Mouse (Mus musculus) testis, adult 2 months (tissue): Measurements from ENCODE around the gene Ptx3. TPM values are rescaled to one million over a fixed set of nuclear protein-coding genes. Genes with fewer than 3 reads are reported as not detected.

Experiments used
- H3K27ac ChIP-seq: fragments of 200-500 bp; 2 replicates; pipeline ENCODE4 v1.5.1; 2012; ENCODE audit warnings: low read depth, low read length; ENCODE audit not compliant: control insufficient read depth, insufficient read depth
- H3K27me3 ChIP-seq: fragments of 200-500 bp; 2 replicates; pipeline ENCODE4 v1.6.1; 2012; ENCODE audit warnings: mild to moderate bottlenecking, low read length, moderate library complexity; ENCODE audit not compliant: control insufficient read depth, insufficient read depth
- H3K36me3 ChIP-seq: fragments of 200-500 bp; 2 replicates; pipeline ENCODE4 v1.6.1; 2012; ENCODE audit warnings: mild to moderate bottlenecking, low read length; ENCODE audit not compliant: control insufficient read depth, insufficient read depth
- H3K4me1 ChIP-seq: fragments of 200-500 bp; 2 replicates; pipeline ENCODE4 v1.6.1; 2012; ENCODE audit warnings: low read length; ENCODE audit not compliant: control insufficient read depth, insufficient read depth
- H3K4me3 ChIP-seq: fragments of 200-500 bp; 2 replicates; pipeline ENCODE4 v1.5.1; 2012; ENCODE audit warnings: low read depth, mild to moderate bottlenecking, low read length, moderate library complexity, mixed read lengths; ENCODE audit not compliant: control insufficient read depth
- CTCF ChIP-seq: fragments of 200-500 bp; IDR thresholded peaks from 2 replicates; pipeline ENCODE4 v1.5.1; 2012; ENCODE audit warnings: low read depth, mild to moderate bottlenecking, inconsistent platforms, low read length, moderate library complexity; ENCODE audit not compliant: control insufficient read depth, insufficient read depth, insufficient replicate concordance
- POLR2A ChIP-seq: fragments of 200-500 bp; IDR thresholded peaks from 2 replicates; pipeline ENCODE4 v1.6.1; 2012; ENCODE audit warnings: low read depth, mild to moderate bottlenecking, inconsistent platforms, low read length, moderate library complexity; ENCODE audit not compliant: control insufficient read depth
- polyA plus RNA-seq: library from polyadenylated mRNA; depleted of rRNA; stranded (reverse); fragments of >200 nt; gene quantifications from 2 replicates; pipeline ENCODE4 v1.2.3, GENCODE M21; 2012; rRNA removed

Gene Ptx3
- 0.05 and 0.09 TPM in 2 replicates for polyA plus RNA-seq

DNA sequence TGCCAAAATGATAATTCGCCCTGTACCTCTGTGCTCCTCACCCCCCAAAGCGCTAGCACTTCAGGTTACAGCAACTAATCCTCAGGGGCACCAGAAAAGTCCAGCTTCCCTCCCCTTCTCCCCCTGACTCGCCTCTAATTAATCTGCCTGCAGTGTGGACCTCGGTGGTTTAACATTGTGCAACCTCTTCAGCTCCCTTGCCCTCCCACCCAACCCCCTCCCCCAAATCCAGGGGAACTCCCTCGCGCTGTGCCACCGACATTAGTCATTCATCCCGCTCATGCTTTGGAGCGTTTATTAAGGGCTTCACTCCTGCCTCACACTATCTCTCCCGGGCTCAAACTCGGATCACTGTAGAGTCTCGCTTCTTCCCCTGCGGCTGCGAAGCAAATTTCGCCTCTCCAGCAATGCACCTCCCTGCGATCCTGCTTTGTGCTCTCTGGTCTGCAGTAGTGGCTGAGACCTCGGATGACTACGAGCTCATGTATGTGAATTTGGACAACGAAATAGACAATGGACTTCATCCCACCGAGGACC is at the start of gene Ptx3:
TSS of gene Ptx3 (plus strand) at position 256 of the 537 bp plus-strand sequence.
- H3K4me3 ChIP-seq = peak within 1 kb of the TSS; percentile 59
- no peaks in the 10 kb centered on the region for H3K36me3 ChIP-seq
- 0 out of 2 replicates have a peak, but pooled peaks cover 3% of the 10 kb centered on the region for H3K27me3 ChIP-seq
- H3K27ac ChIP-seq = no peak within 1 kb of the TSS
- H3K4me1 ChIP-seq = peaks cover 6% of the 10 kb centered on the region; the same call in 1 of the 2 replicates
- TF ChIP-seq CTCF (no peak), POLR2A (no peak)

DNA sequence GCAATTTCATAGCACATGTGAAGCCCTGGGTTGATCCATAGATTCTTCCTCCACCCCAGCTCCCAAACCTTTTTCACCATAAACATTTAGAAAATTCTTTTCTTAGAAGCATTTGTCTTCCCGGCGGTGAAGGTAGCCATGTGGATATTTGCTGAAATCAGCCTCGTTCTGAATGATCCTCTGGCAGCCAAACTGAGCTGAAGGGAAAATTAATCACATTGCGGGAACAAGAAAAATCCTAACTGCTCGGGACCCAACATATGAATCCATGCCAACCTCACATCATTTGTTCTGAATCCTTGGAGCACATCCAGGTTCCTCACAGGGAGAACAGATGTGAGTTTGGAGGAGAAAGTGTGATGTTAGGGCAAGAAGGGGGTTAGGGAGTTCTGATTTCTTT is 46.8 kb upstream of the Ptx3 start:
- H3K27ac ChIP-seq = no peak overlapping the region
- no peak for TF ChIP-seq CTCF
- no peak for TF ChIP-seq POLR2A
- no peak overlapping the region for H3K4me3 ChIP-seq
- H3K4me1 ChIP-seq = no peaks in the 10 kb centered on the region
- H3K27me3 ChIP-seq = no peaks in the 10 kb centered on the region
- H3K36me3 ChIP-seq = no peaks in the 10 kb centered on the region

DNA sequence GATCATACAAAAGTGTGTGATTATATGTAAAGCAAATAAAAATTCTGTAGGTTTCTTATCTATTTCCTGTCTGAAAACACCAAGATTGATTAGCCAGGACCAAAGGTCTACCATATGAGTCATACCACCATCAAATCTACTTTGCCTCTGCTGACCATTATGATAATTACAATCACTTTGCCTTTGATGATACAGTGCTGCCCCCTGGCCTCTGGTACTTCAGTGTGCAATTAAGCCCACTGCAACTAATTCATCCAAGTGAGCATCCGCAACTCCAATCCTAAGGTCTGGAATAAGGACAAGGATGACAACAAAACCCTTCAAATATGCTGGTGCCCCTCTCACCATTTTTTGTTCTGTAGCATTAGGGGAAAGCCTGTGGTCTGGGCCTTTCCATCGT is 40.1 kb upstream of the Ptx3 start:
- TF ChIP-seq POLR2A (no peak), CTCF (no peak)
- H3K36me3 ChIP-seq = no peaks in the 10 kb centered on the region
- H3K4me3 ChIP-seq = no peak overlapping the region
- no peaks in the 10 kb centered on the region for H3K27me3 ChIP-seq
- no peak overlapping the region for H3K27ac ChIP-seq
- no peaks in the 10 kb centered on the region for H3K4me1 ChIP-seq

DNA sequence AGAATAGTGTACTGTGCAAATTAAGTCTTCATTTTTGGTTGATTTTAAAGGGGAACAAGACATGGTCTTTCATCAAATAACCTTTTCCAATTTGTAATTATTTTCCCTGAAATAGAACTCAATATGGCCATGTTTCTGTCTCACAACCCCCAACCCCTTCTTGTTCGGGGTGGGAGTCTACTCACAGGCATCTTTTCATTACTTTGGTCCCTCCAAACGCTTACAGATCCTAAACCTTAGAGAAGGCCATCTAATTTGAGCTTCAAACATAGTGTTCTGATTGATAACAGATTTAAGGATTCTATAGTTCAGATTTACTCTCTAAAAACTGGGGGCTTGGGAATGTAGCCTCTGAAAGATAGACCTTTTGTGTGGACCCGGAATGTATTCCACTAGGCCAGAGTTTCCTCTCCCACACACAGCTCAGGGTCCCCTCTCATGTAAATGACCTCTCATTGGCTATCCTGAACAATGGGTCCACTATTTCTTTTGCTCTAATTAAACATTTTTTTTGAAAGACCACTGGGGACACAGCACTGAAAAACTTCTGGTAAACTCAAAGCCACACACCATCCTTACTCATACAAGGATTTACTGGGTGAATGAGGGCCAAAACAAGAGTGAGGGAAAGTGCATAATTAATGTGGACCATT is 25.7 kb upstream of the Ptx3 start:
- Histone ChIP-seq H3K4me1 (no peaks in the 10 kb centered on the region), H3K4me3 (no peak overlapping the region), H3K27ac (no peak overlapping the region), H3K27me3 (no peaks in the 10 kb centered on the region), H3K36me3 (no peaks in the 10 kb centered on the region)
- TF ChIP-seq CTCF = no peak
- TF ChIP-seq POLR2A = no peak

DNA sequence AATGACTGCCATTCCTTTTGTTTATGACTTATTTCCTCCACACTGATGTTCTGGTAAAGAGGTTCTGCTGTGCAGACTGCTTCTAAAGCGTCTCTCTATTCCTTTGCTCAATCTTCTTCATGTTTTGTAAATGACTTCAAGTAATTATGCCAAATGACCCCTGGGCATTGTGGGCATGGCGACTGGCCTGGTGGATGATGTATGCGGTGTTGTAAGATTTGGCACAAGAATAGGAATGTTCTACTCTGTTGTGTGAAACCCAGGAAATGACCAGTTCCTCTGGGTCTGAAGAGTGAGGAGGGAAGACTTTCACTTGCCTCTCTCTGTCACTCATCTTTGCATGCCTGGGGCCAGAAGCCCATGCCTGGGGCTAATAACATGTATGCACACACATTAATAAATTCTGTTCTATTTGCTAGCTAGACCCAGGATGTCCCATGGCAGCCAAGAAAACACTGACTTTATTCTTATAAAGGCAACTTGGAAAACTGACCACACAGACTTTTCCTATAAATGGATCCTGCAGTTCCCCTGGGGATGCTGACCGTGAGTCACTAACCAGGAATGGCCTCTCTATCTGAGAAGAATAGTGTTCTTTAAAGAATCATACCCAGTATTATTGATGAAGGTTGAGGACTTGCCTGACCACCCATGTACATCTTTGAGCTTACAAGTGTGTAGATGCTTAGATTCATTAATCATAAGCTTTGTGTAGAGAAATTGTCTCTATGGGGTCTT is 10.7 kb upstream of the Ptx3 start:
- Histone ChIP-seq H3K4me1 (no peaks in the 10 kb centered on the region), H3K27me3 (no peaks in the 10 kb centered on the region), H3K36me3 (no peaks in the 10 kb centered on the region), H3K27ac (no peak overlapping the region), H3K4me3 (no peak overlapping the region)
- TF ChIP-seq POLR2A = no peak
- no peak for TF ChIP-seq CTCF

DNA sequence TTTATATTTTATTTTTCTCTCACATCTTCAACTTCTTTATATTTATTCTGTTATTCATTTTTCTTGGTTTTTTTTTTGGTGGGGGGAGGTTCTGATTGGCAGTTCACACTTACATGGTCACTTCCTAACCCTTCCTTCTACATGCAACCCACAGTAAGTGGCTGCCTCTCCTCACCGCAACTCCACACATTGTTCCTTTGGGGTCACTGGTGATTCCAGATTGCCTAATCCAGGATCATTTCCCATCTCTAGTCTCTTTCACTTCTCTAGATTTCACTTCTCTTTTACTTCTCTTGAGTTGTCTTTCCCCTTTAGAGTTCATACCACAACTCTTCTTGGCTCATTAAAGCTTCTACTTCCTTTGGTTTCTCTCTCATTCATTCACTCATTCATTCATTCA is 6.2 kb upstream of the Ptx3 start:
- H3K27ac ChIP-seq = no peak overlapping the region
- no peaks in the 10 kb centered on the region for H3K27me3 ChIP-seq
- TF ChIP-seq CTCF (no peak), POLR2A (no peak)
- no peaks in the 10 kb centered on the region for H3K4me1 ChIP-seq
- H3K4me3 ChIP-seq = no peak overlapping the region
- H3K36me3 ChIP-seq = no peaks in the 10 kb centered on the region

DNA sequence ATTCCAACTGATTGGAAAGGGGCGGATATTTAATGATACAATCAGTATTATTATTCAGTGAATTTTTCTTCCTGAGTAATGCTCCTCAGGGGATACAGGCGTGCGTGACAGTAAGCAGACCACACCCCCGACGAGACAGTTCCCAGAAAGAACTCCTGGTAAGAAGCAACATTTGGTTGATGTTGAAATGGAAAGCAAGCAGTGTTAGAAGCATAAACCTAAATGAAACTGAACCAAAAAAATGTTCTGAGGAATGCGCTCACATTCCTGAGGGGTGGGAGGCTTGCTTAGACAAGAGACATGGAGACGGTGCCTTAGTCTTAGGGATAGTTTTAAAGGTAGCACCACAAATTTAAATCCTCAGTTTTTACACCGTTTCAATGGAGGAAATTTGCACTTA is 4.0 kb upstream of the Ptx3 start:
- no peaks in the 10 kb centered on the region for H3K36me3 ChIP-seq
- H3K27ac ChIP-seq = no peak overlapping the region
- no peaks in the 10 kb centered on the region for H3K27me3 ChIP-seq
- TF ChIP-seq POLR2A = no peak
- TF ChIP-seq CTCF = no peak
- H3K4me3 ChIP-seq = no peak overlapping the region
- H3K4me1 ChIP-seq = peaks cover 3% of the 10 kb centered on the region; the same call in 1 of the 2 replicates
